Mouse (Mus musculus): ENCODE measurements at regions not wholly inside any gene's neighbourhood (a gene's known extent, or its start where the extent isn't known, plus 50 kb on each side); places are given as distances from the start of the nearest gene placed in this dataset.

- in situ Hi-C loops (cut with MboI; ENCODE audit: low sequenced_read_pairs in 2 of 2, unreplicated experiment in 2 of 2): no loop called here
- H3K4me3 ChIP-seq (ENCODE audit: insufficient read depth in 1 of 2, low read depth in 1 of 2, low read length in 2 of 2, poor library complexity in 1 of 2, severe bottlenecking in 1 of 2): no peak overlapping the region
- no peaks in the 10 kb centered on the region for H3K4me1 ChIP-seq (ENCODE audit: control insufficient read depth in 2 of 2, insufficient read depth in 2 of 2, low read length in 2 of 2, poor library complexity in 1 of 2)
- no peaks in the 10 kb centered on the region for H3K36me3 ChIP-seq (ENCODE audit: control insufficient read depth, insufficient read depth, low read length, poor library complexity, severe bottlenecking)
- TF ChIP-seq MAFK (IDR thresholded peaks at IDR 0.05; ENCODE audit: insufficient read depth, low read depth, low read length) (no peak), ZNF384 (IDR thresholded peaks at IDR 0.05; ENCODE audit: low read depth, low read length) (no peak), ZC3H11A (IDR thresholded peaks at IDR 0.05; ENCODE audit: borderline replicate concordance, low read depth, low read length) (no peak), HCFC1 (IDR thresholded peaks at IDR 0.05; ENCODE audit: borderline replicate concordance, insufficient read depth, low read length) (no peak), CHD2 (IDR thresholded peaks at IDR 0.05; ENCODE audit: low read depth, low read length) (no peak)
- no peak for DNase-seq (ENCODE audit: low read depth, low spot score)
- no peak overlapping the region for H3K9ac ChIP-seq (ENCODE audit: insufficient read depth, low read depth, low read length, poor library complexity, severe bottlenecking)
- H3K27ac ChIP-seq (ENCODE audit: insufficient read depth, low read depth, low read length, poor library complexity, severe bottlenecking): no peak overlapping the region
- no peaks in the 10 kb centered on the region for H3K9me3 ChIP-seq (ENCODE audit: control insufficient read depth, insufficient read depth, low read depth, low read length)
Measured at GRCm38 (mm10) chr14:106011991-106012427, 94.0 kb upstream of the Trim52 start.

GRCm38 (mm10) chr14:106022806-106023205 lies 83.2 kb upstream of the Trim52 start:
- H3K27ac ChIP-seq (ENCODE audit: insufficient read depth, low read depth, low read length, poor library complexity, severe bottlenecking): no peak overlapping the region
- DNase-seq (ENCODE audit: low read depth, low spot score): no peak
- H3K9me3 ChIP-seq (ENCODE audit: control insufficient read depth, insufficient read depth, low read depth, low read length): no peaks in the 10 kb centered on the region
- no peaks in the 10 kb centered on the region for H3K36me3 ChIP-seq (ENCODE audit: control insufficient read depth, insufficient read depth, low read length, poor library complexity, severe bottlenecking)
- no peak for TF ChIP-seq MAFK (IDR thresholded peaks at IDR 0.05; ENCODE audit: insufficient read depth, low read depth, low read length)
- TF ChIP-seq CHD2 (IDR thresholded peaks at IDR 0.05; ENCODE audit: low read depth, low read length): no peak
- TF ChIP-seq ZNF384 (IDR thresholded peaks at IDR 0.05; ENCODE audit: low read depth, low read length): no peak
- no peak for TF ChIP-seq HCFC1 (IDR thresholded peaks at IDR 0.05; ENCODE audit: borderline replicate concordance, insufficient read depth, low read length)
- no peak overlapping the region for H3K4me3 ChIP-seq (ENCODE audit: insufficient read depth in 1 of 2, low read depth in 1 of 2, low read length in 2 of 2, poor library complexity in 1 of 2, severe bottlenecking in 1 of 2)
- no peaks in the 10 kb centered on the region for H3K4me1 ChIP-seq (ENCODE audit: control insufficient read depth in 2 of 2, insufficient read depth in 2 of 2, low read length in 2 of 2, poor library complexity in 1 of 2)
- in situ Hi-C loops (cut with MboI; ENCODE audit: low sequenced_read_pairs in 2 of 2, unreplicated experiment in 2 of 2): no loop called here
- H3K9ac ChIP-seq (ENCODE audit: insufficient read depth, low read depth, low read length, poor library complexity, severe bottlenecking): no peak overlapping the region

- Histone ChIP-seq H3K9me3 (ENCODE audit: control insufficient read depth, insufficient read depth, low read depth, low read length) (no peaks in the 10 kb centered on the region), H3K9ac (ENCODE audit: insufficient read depth, low read depth, low read length, poor library complexity, severe bottlenecking) (no peak overlapping the region), H3K4me1 (ENCODE audit: control insufficient read depth in 2 of 2, insufficient read depth in 2 of 2, low read length in 2 of 2, poor library complexity in 1 of 2) (no peaks in the 10 kb centered on the region), H3K4me3 (ENCODE audit: insufficient read depth in 1 of 2, low read depth in 1 of 2, low read length in 2 of 2, poor library complexity in 1 of 2, severe bottlenecking in 1 of 2) (no peak overlapping the region), H3K36me3 (ENCODE audit: control insufficient read depth, insufficient read depth, low read length, poor library complexity, severe bottlenecking) (no peaks in the 10 kb centered on the region), H3K27ac (ENCODE audit: insufficient read depth, low read depth, low read length, poor library complexity, severe bottlenecking) (no peak overlapping the region)
- DNase-seq (ENCODE audit: low read depth, low spot score): no peak
- TF ChIP-seq CHD2 (IDR thresholded peaks at IDR 0.05; ENCODE audit: low read depth, low read length): no peak
- TF ChIP-seq MAFK (IDR thresholded peaks at IDR 0.05; ENCODE audit: insufficient read depth, low read depth, low read length): no peak
- no peak for TF ChIP-seq ZNF384 (IDR thresholded peaks at IDR 0.05; ENCODE audit: low read depth, low read length)
- TF ChIP-seq HCFC1 (IDR thresholded peaks at IDR 0.05; ENCODE audit: borderline replicate concordance, insufficient read depth, low read length): no peak
- TF ChIP-seq ZC3H11A (IDR thresholded peaks at IDR 0.05; ENCODE audit: borderline replicate concordance, low read depth, low read length): no peak
- in situ Hi-C loops (cut with MboI; ENCODE audit: low sequenced_read_pairs in 2 of 2, unreplicated experiment in 2 of 2): no loop called here
Measured at GRCm38 (mm10) chr14:106026815-106027214, 79.2 kb upstream of the Trim52 start.

GRCm38 (mm10) chr14:106027686-106028085 lies 78.3 kb upstream of the Trim52 start:
- no peak for TF ChIP-seq ZNF384 (IDR thresholded peaks at IDR 0.05; ENCODE audit: low read depth, low read length)
- TF ChIP-seq CHD2 (IDR thresholded peaks at IDR 0.05; ENCODE audit: low read depth, low read length): no peak
- TF ChIP-seq HCFC1 (IDR thresholded peaks at IDR 0.05; ENCODE audit: borderline replicate concordance, insufficient read depth, low read length): no peak
- TF ChIP-seq MAFK (IDR thresholded peaks at IDR 0.05; ENCODE audit: insufficient read depth, low read depth, low read length): no peak
- no peak for TF ChIP-seq ZC3H11A (IDR thresholded peaks at IDR 0.05; ENCODE audit: borderline replicate concordance, low read depth, low read length)
- H3K4me3 ChIP-seq (ENCODE audit: insufficient read depth in 1 of 2, low read depth in 1 of 2, low read length in 2 of 2, poor library complexity in 1 of 2, severe bottlenecking in 1 of 2): no peak overlapping the region
- H3K9me3 ChIP-seq (ENCODE audit: control insufficient read depth, insufficient read depth, low read depth, low read length): no peaks in the 10 kb centered on the region
- DNase-seq (ENCODE audit: low read depth, low spot score): no peak
- no peaks in the 10 kb centered on the region for H3K4me1 ChIP-seq (ENCODE audit: control insufficient read depth in 2 of 2, insufficient read depth in 2 of 2, low read length in 2 of 2, poor library complexity in 1 of 2)
- H3K36me3 ChIP-seq (ENCODE audit: control insufficient read depth, insufficient read depth, low read length, poor library complexity, severe bottlenecking): no peaks in the 10 kb centered on the region
- no peak overlapping the region for H3K27ac ChIP-seq (ENCODE audit: insufficient read depth, low read depth, low read length, poor library complexity, severe bottlenecking)
- no peak overlapping the region for H3K9ac ChIP-seq (ENCODE audit: insufficient read depth, low read depth, low read length, poor library complexity, severe bottlenecking)
- in situ Hi-C loops (cut with MboI; ENCODE audit: low sequenced_read_pairs in 2 of 2, unreplicated experiment in 2 of 2): no loop called here

- no peak for TF ChIP-seq MAFK (IDR thresholded peaks at IDR 0.05; ENCODE audit: insufficient read depth, low read depth, low read length)
- Histone ChIP-seq H3K27ac (ENCODE audit: insufficient read depth, low read depth, low read length, poor library complexity, severe bottlenecking) (no peak overlapping the region), H3K9me3 (ENCODE audit: control insufficient read depth, insufficient read depth, low read depth, low read length) (peaks cover 11% of the 10 kb centered on the region; the same call in 1 of the 2 replicates), H3K4me3 (ENCODE audit: insufficient read depth in 1 of 2, low read depth in 1 of 2, low read length in 2 of 2, poor library complexity in 1 of 2, severe bottlenecking in 1 of 2) (no peak overlapping the region), H3K36me3 (ENCODE audit: control insufficient read depth, insufficient read depth, low read length, poor library complexity, severe bottlenecking) (no peaks in the 10 kb centered on the region), H3K9ac (ENCODE audit: insufficient read depth, low read depth, low read length, poor library complexity, severe bottlenecking) (no peak overlapping the region), H3K4me1 (ENCODE audit: control insufficient read depth in 2 of 2, insufficient read depth in 2 of 2, low read length in 2 of 2, poor library complexity in 1 of 2) (no peaks in the 10 kb centered on the region)
- no peak for DNase-seq (ENCODE audit: low read depth, low spot score)
- in situ Hi-C loops (cut with MboI; ENCODE audit: low sequenced_read_pairs in 2 of 2, unreplicated experiment in 2 of 2): no loop called here
Measured at GRCm38 (mm10) chr14:106031094-106031493, 74.9 kb upstream of the Trim52 start.
